Mouse (Mus musculus): ENCODE results near the gene Echdc3. TPM values are rescaled to one million over a fixed set of nuclear protein-coding genes. Genes with fewer than 3 reads are reported as not detected.

Gene Echdc3
- polyA plus RNA-seq, 1 experiment: 1.0 TPM

GRCm38 (mm10) chr2:6226361-6227058 lies 13.7 kb upstream of the Echdc3 start:
- Histone ChIP-seq H3K36me3 (ENCODE audit: control insufficient read depth, insufficient read depth, low read length) (no peaks in the 10 kb centered on the region), H3K4me3 (ENCODE audit: low read depth, low read length) (no peak overlapping the region), H3K27ac (ENCODE audit: insufficient read depth, low read depth, low read length) (no peak overlapping the region), H3K4me1 (ENCODE audit: control insufficient read depth, insufficient read depth, insufficient read length, low read length) (no peaks in the 10 kb centered on the region), H3K27me3 (ENCODE audit: control insufficient read depth, insufficient read depth, low read length) (no peaks in the 10 kb centered on the region)
- TF ChIP-seq POLR2A (IDR thresholded peaks at IDR 0.05; ENCODE audit: low read depth, low read length) (no peak), CTCF (IDR thresholded peaks at IDR 0.05; ENCODE audit: extremely low read depth, insufficient read length, insufficient replicate concordance, low read depth, low read length) (no peak)
- 83% methylated on average over 10 of the region's 10 CpGs for WGBS

GRCm38 (mm10) chr2:6220141-6220805 lies 7.4 kb upstream of the Echdc3 start:
- WGBS: 4% methylated on average over 4 of the region's 4 CpGs
- H3K4me1 ChIP-seq (ENCODE audit: control insufficient read depth, insufficient read depth, insufficient read length, low read length): no peaks in the 10 kb centered on the region
- no peaks in the 10 kb centered on the region for H3K27me3 ChIP-seq (ENCODE audit: control insufficient read depth, insufficient read depth, low read length)
- TF ChIP-seq CTCF (IDR thresholded peaks at IDR 0.05; ENCODE audit: extremely low read depth, insufficient read length, insufficient replicate concordance, low read depth, low read length) (no peak), POLR2A (IDR thresholded peaks at IDR 0.05; ENCODE audit: low read depth, low read length) (no peak)
- H3K36me3 ChIP-seq (ENCODE audit: control insufficient read depth, insufficient read depth, low read length): no peaks in the 10 kb centered on the region
- H3K27ac ChIP-seq (ENCODE audit: insufficient read depth, low read depth, low read length): no peak overlapping the region
- no peak overlapping the region for H3K4me3 ChIP-seq (ENCODE audit: low read depth, low read length)

DNA sequence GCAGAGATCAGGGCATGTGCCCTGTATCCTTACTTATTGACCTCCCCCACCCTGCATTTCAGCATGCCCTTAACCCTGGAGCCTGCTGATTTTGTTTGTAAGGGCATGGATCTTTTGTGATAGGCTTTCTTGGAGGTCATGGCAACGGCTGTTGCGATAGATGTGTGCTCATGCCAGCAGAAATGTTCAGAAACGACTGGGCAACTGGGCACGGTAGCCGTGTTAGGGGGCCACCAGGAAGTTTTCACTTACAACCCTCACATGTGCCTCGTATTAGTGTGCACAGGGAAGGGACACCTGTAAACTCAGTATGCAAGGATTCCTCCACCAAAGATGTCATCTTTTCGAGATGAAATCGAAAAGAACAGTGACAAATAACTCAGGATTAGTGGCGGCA lies 508 bp downstream of the Echdc3 start:
- Histone ChIP-seq H3K27me3 (ENCODE audit: control insufficient read depth, insufficient read depth, low read length) (no peaks in the 10 kb centered on the region), H3K36me3 (ENCODE audit: control insufficient read depth, insufficient read depth, low read length) (no peaks in the 10 kb centered on the region), H3K27ac (ENCODE audit: insufficient read depth, low read depth, low read length) (peak overlapping the region; percentile 69; the same call in 1 of the 2 replicates), H3K4me1 (ENCODE audit: control insufficient read depth, insufficient read depth, insufficient read length, low read length) (peaks cover 9% of the 10 kb centered on the region), H3K4me3 (ENCODE audit: low read depth, low read length) (peak overlapping the region; percentile 78)
- 17% methylated on average over 9 of the region's 9 CpGs for WGBS
- TF ChIP-seq CTCF (IDR thresholded peaks at IDR 0.05; ENCODE audit: extremely low read depth, insufficient read length, insufficient replicate concordance, low read depth, low read length): no peak
- no peak for TF ChIP-seq POLR2A (IDR thresholded peaks at IDR 0.05; ENCODE audit: low read depth, low read length)

DNA sequence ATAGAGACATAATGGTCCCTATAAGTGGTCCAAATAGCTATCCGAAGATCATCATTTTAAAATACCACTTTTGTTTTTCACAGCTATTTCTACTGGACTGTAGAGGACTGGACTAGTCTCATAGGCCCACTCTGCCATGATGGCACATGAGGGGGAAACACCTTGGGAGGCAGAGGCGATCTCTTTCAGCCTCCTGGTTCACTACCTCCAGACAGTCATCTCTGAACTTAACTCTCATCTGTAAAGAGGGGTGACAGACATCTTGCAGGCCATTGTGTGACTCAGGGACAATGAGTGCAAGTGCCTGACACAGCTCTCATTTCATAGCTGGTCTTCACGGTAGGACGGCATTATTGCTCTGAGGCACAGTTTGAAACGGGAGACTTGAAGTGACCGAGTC lies 2.0 kb downstream of the Echdc3 start:
- TF ChIP-seq CTCF (IDR thresholded peaks at IDR 0.05; ENCODE audit: extremely low read depth, insufficient read length, insufficient replicate concordance, low read depth, low read length): no peak
- no peak for TF ChIP-seq POLR2A (IDR thresholded peaks at IDR 0.05; ENCODE audit: low read depth, low read length)
- peaks cover 9% of the 10 kb centered on the region for H3K4me1 ChIP-seq (ENCODE audit: control insufficient read depth, insufficient read depth, insufficient read length, low read length)
- WGBS: 93% methylated on average over 6 of the region's 6 CpGs
- no peak overlapping the region for H3K27ac ChIP-seq (ENCODE audit: insufficient read depth, low read depth, low read length)
- no peak overlapping the region for H3K4me3 ChIP-seq (ENCODE audit: low read depth, low read length)
- H3K36me3 ChIP-seq (ENCODE audit: control insufficient read depth, insufficient read depth, low read length): no peaks in the 10 kb centered on the region
- H3K27me3 ChIP-seq (ENCODE audit: control insufficient read depth, insufficient read depth, low read length): no peaks in the 10 kb centered on the region

- Histone ChIP-seq H3K27ac (ENCODE audit: insufficient read depth, low read depth, low read length) (no peak overlapping the region), H3K4me1 (ENCODE audit: control insufficient read depth, insufficient read depth, insufficient read length, low read length) (peaks cover 9% of the 10 kb centered on the region), H3K27me3 (ENCODE audit: control insufficient read depth, insufficient read depth, low read length) (no peaks in the 10 kb centered on the region), H3K36me3 (ENCODE audit: control insufficient read depth, insufficient read depth, low read length) (no peaks in the 10 kb centered on the region), H3K4me3 (ENCODE audit: low read depth, low read length) (no peak overlapping the region)
- TF ChIP-seq CTCF (IDR thresholded peaks at IDR 0.05; ENCODE audit: extremely low read depth, insufficient read length, insufficient replicate concordance, low read depth, low read length): no peak
- TF ChIP-seq POLR2A (IDR thresholded peaks at IDR 0.05; ENCODE audit: low read depth, low read length): no peak
- 82% methylated on average over 3 of the region's 3 CpGs for WGBS
These were observed 3.1 kb downstream of the Echdc3 start for GRCm38 (mm10) chr2:6209746-6210145.

DNA sequence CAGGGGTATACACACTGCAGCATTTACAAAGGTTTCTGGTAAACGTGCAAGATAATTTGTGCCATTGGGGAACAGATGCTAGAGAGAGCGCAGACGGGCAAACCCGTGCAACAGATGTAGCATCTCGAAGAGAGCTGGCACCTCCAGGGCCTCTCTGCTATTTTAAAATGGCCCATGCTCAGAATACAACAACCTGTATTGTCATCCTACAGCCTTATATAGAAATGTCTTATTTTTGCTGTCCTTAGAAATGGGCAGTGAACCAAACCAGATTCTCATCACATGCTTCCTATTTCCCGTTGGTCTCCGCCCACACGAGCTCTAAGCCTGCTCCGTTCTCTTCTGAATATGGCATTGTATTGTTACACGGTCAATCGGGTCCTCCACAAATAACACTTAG lies 3.7 kb downstream of the Echdc3 start:
- no peak for TF ChIP-seq CTCF (IDR thresholded peaks at IDR 0.05; ENCODE audit: extremely low read depth, insufficient read length, insufficient replicate concordance, low read depth, low read length)
- TF ChIP-seq POLR2A (IDR thresholded peaks at IDR 0.05; ENCODE audit: low read depth, low read length): no peak
- H3K36me3 ChIP-seq (ENCODE audit: control insufficient read depth, insufficient read depth, low read length): no peaks in the 10 kb centered on the region
- no peak overlapping the region for H3K27ac ChIP-seq (ENCODE audit: insufficient read depth, low read depth, low read length)
- WGBS: 74% methylated on average over 11 of the region's 11 CpGs
- H3K4me3 ChIP-seq (ENCODE audit: low read depth, low read length): no peak overlapping the region
- H3K27me3 ChIP-seq (ENCODE audit: control insufficient read depth, insufficient read depth, low read length): no peaks in the 10 kb centered on the region
- peaks cover 9% of the 10 kb centered on the region for H3K4me1 ChIP-seq (ENCODE audit: control insufficient read depth, insufficient read depth, insufficient read length, low read length)

- Histone ChIP-seq H3K4me1 (ENCODE audit: control insufficient read depth, insufficient read depth, insufficient read length, low read length) (peaks cover 8% of the 10 kb centered on the region), H3K27me3 (ENCODE audit: control insufficient read depth, insufficient read depth, low read length) (no peaks in the 10 kb centered on the region), H3K36me3 (ENCODE audit: control insufficient read depth, insufficient read depth, low read length) (no peaks in the 10 kb centered on the region), H3K4me3 (ENCODE audit: low read depth, low read length) (no peak overlapping the region), H3K27ac (ENCODE audit: insufficient read depth, low read depth, low read length) (no peak overlapping the region)
- 83% methylated on average over 2 of the region's 2 CpGs for WGBS
- no peak for TF ChIP-seq CTCF (IDR thresholded peaks at IDR 0.05; ENCODE audit: extremely low read depth, insufficient read length, insufficient replicate concordance, low read depth, low read length)
- TF ChIP-seq POLR2A (IDR thresholded peaks at IDR 0.05; ENCODE audit: low read depth, low read length): no peak
These were observed 5.1 kb downstream of the Echdc3 start for GRCm38 (mm10) chr2:6207736-6208135.

Data from small intestine, adult 2 months (tissue).